Mouse (Mus musculus): ENCODE results near the gene Sh2d1a. TPM values are rescaled to one million over a fixed set of nuclear protein-coding genes. Genes with fewer than 3 reads are reported as not detected.

Gene Sh2d1a
- polyA plus RNA-seq (2017; shearing (Covaris generic)): 176 TPM

DNA sequence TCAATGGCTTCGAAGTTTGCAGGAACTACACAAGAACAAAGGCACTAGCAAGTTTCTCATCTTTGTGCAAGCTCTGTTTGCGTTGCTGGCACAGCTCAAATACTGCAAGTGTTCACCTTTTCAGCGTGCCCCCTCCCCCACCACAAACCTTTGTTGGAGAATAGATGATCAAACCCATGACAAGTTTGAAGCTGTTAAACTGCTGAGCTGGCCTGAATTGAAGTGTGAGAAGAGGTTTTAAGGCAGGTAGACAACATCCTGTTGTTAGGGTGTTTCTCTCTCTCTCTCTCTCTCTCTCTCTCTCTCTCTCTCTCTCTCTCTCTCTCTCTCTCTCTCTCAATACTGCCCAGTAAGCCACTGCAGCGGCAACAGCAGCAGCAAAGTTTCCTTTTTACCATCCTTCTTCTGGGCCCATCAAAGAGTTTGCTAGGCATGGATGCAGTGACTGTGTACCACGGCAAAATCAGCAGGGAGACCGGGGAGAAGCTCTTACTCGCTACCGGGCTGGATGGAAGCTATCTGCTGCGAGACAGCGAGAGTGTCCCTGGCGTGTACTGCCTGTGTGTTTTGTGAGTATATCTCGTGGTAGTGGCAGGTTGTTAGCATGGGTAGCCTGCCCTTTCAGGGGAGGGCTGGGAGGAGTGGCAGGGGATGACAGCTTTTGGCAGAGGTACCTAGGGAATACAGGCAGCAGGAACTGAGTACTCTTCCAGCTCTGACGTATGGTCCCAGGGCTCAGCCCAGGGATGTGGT, at the start of gene Sh2d1a:
Gene Sh2d1a (plus strand): TSS at position 163 of the 753 bp plus-strand sequence.

DNA sequence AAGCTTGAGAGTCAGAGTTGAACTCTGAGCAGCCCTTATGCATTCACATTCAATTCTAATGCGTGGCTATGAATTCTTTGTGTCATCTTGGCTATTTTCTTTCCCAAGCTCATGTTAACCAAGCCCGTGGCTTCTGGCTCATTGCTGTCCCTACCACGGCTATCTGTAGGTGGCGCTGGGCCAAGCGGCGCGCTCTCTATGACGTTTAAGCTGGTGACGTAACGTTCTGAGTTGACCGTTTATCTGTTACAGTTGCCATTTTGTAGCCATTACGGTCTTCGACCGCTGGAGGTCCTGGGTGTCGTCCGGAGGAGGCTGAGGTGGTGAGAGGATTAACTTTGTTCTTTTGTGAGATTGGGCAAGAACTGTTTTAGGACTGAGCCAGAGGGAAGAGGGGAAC, 12.8 kb upstream of the Sh2d1a start, which contains the start of gene Tex13c2:
Gene Tex13c2 (plus strand): TSS at position 246 of the 400 bp plus-strand sequence.

Other genes starting within 250 kb of the Sh2d1a start
- gene Tex13c2, start 12.8 kb upstream of the Sh2d1a start, polyA plus RNA-seq (2017; shearing (Covaris generic)): not detected